Comparison of ENCODE assay signal across 21 mouse cellular contexts in the genomic region with DNA sequence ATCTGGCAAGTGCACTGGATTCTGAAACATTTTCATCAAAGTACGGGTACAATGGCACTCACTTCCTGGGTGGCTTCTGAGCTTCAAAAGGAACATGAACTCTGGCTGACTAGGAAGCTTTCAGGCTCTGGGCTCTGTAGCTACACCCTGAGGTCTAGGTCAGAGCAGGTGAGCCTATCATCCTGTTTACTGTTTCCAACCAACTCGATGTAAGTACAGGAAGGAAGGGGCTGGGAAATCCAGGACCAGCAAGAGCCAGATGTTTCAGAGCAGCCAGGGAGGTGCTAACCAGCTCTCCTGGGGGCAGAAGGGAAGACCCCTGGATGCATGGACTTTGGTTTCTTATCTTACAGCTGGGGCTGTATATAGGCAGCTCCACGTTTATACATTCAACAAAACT.
"Had no signal": no experiment of that assay in that cellular context is flagged by ENCODE, and none has a peak within 500 bp of the region (broad histone marks: within the 10 kb centered on the region; RNA-seq: fewer than 3 reads in every experiment).

No protein-coding gene starts in this region.

- H3K27ac ChIP-seq: heart, embryonic 13.5 days; heart, embryonic 15.5 days; hindbrain, embryonic 10.5 days; hindbrain, embryonic 12.5 days; hindbrain, embryonic 14.5 days; intestine, embryonic 15.5 days; layer of hippocampus, adult 2 months; left cerebral cortex, adult 2 months; limb, embryonic 10.5 days; limb, embryonic 12.5 days; liver, embryonic 13.5 days; liver, embryonic 15.5 days had no signal

- DNase-seq: gastrocnemius, postnatal 14 days; heart, postnatal 4 days; kidney, adult 18-20 months; kidney, adult 8-10 months; kidney, postnatal 10 days; kidney, postnatal 25 days; kidney, postnatal 4 days; liver; liver, embryonic 13.5 days; liver, postnatal 0 days had no signal

- H3K9me3 ChIP-seq: heart, embryonic 13.5 days; heart, embryonic 15.5 days; hindbrain, embryonic 10.5 days; hindbrain, embryonic 12.5 days; intestine, embryonic 15.5 days; limb, embryonic 10.5 days; limb, embryonic 12.5 days; liver, embryonic 13.5 days; liver, embryonic 15.5 days had no signal

- H3K27me3 ChIP-seq: heart, embryonic 13.5 days; heart, embryonic 15.5 days; hindbrain, embryonic 12.5 days; intestine, embryonic 15.5 days; limb, embryonic 12.5 days; liver, embryonic 13.5 days; liver, embryonic 15.5 days had no signal

- H3K4me1 ChIP-seq: heart, embryonic 15.5 days; hindbrain, embryonic 10.5 days; hindbrain, embryonic 12.5 days; intestine, embryonic 15.5 days; limb, embryonic 10.5 days; limb, embryonic 12.5 days; liver, embryonic 13.5 days; liver, embryonic 15.5 days had no signal

- H3K4me3 ChIP-seq: heart, embryonic 13.5 days; heart, embryonic 15.5 days; hindbrain, embryonic 10.5 days; hindbrain, embryonic 12.5 days; intestine, embryonic 15.5 days; layer of hippocampus, adult 2 months; left cerebral cortex, adult 2 months; limb, embryonic 10.5 days; limb, embryonic 12.5 days; liver, embryonic 13.5 days; liver, embryonic 15.5 days had no signal

- H3K36me3 ChIP-seq: heart, embryonic 15.5 days; hindbrain, embryonic 10.5 days; hindbrain, embryonic 12.5 days; intestine, embryonic 15.5 days; limb, embryonic 10.5 days; limb, embryonic 12.5 days; liver, embryonic 13.5 days; liver, embryonic 15.5 days had no signal
